Mouse (Mus musculus) forebrain, embryonic 10.5 days (tissue): ENCODE data around the gene 4930451I11Rik. TPM values are rescaled to one million over a fixed set of nuclear protein-coding genes. Genes with fewer than 3 reads are reported as not detected.

Experiments
- DNase-seq: peaks from one replicate; pipeline ENCODE4 v3.0.0-alpha.2; 2017; ENCODE audit warnings: low spot score; ENCODE audit errors: extremely low spot score
- H3K27ac ChIP-seq: fragments of 300-500 bp; sonication (generic); 2 replicates; pipeline ENCODE4 v1.5.1; 2016; ENCODE audit warnings: mild to moderate bottlenecking
- H3K27me3 ChIP-seq: fragments of 300-500 bp; sonication (generic); 2 replicates; pipeline ENCODE4 v1.6.1; 2016; ENCODE audit warnings: mild to moderate bottlenecking; ENCODE audit not compliant: poor library complexity, severe bottlenecking
- H3K36me3 ChIP-seq: fragments of 300-500 bp; sonication (generic); replicated peaks from 2 replicates; pipeline ENCODE4 v1.6.1; 2016; ENCODE audit warnings: mild to moderate bottlenecking, moderate library complexity
- H3K4me1 ChIP-seq: fragments of 300-500 bp; sonication (generic); 2 replicates; pipeline ENCODE4 v1.6.1; 2016
- H3K4me3 ChIP-seq: fragments of 300-500 bp; sonication (generic); 2 replicates; pipeline ENCODE4 v1.5.1; 2016; ENCODE audit warnings: mild to moderate bottlenecking, moderate library complexity
- H3K9me3 ChIP-seq: fragments of 300-500 bp; sonication (generic); 2 replicates; pipeline ENCODE4 v1.6.1; 2016; ENCODE audit warnings: mild to moderate bottlenecking, moderate library complexity
- WGBS: fragments of 180-500 bp; shearing (Covaris S2); methylation state at CpG from one replicate; pipeline ENCODE4 v1.1.7; 2016; 5-methylcytosine and 5-hydroxymethylcytosine counted together
- polyA plus RNA-seq: library from polyadenylated mRNA; unstranded; fragments of >200 nt; fragmentation: Nextera tagmentation; extraction: Ambion mirVana; gene quantifications from 2 replicates; pipeline ENCODE4 v1.2.1, GENCODE M21; 2016

Gene 4930451I11Rik
- polyA plus RNA-seq, 1 experiment from 2014 or later: not detected

GRCm38 (mm10) chr7:126803751-126804150 lies 27.7 kb downstream of the 4930451I11Rik start:
- peaks cover 38% of the 10 kb centered on the region for H3K4me1 ChIP-seq
- no peak for DNase-seq
- H3K27me3 ChIP-seq: no peaks in the 10 kb centered on the region
- H3K9me3 ChIP-seq: no peaks in the 10 kb centered on the region
- H3K27ac ChIP-seq: no peak overlapping the region
- no peak overlapping the region for H3K4me3 ChIP-seq
- peaks cover 70% of the 10 kb centered on the region for H3K36me3 ChIP-seq

DNA sequence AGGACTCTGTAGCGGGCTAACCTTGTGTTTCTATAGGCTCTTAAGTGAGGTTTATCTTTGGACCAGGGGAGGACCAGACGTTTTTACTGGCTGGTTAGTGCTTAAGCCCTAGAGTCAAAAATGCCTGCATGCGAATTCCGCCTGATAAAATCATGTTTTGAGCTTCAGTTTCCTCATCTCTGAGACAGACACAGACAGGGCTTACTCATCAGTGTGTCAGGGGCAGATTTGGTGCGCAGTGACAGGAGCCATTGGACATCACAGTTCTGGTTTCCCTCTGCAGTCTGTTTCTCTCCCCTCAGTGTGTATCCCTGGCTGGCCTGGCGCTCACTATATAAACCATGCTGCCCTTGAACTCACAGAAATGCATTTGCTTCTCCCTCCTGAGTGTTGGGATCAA lies 28.3 kb downstream of the 4930451I11Rik start:
- Histone ChIP-seq H3K4me1 (peaks cover 35% of the 10 kb centered on the region), H3K27ac (no peak overlapping the region), H3K9me3 (no peaks in the 10 kb centered on the region), H3K27me3 (no peaks in the 10 kb centered on the region), H3K36me3 (peaks cover 70% of the 10 kb centered on the region), H3K4me3 (no peak overlapping the region)
- no peak for DNase-seq
- 86% methylated on average over 6 of the region's 6 CpGs for WGBS

- H3K4me3 ChIP-seq: no peak overlapping the region
- H3K4me1 ChIP-seq: peaks cover 35% of the 10 kb centered on the region
- H3K9me3 ChIP-seq: no peaks in the 10 kb centered on the region
- no peak overlapping the region for H3K27ac ChIP-seq
- H3K36me3 ChIP-seq: peaks cover 70% of the 10 kb centered on the region
- H3K27me3 ChIP-seq: no peaks in the 10 kb centered on the region
- 88% methylated on average over 11 of the region's 11 CpGs for WGBS
- DNase-seq: no peak
Measured at GRCm38 (mm10) chr7:126802134-126802889, 29.1 kb downstream of the 4930451I11Rik start.

GRCm38 (mm10) chr7:126801057-126801422 lies 30.4 kb downstream of the 4930451I11Rik start:
- no peak for DNase-seq
- peaks cover 70% of the 10 kb centered on the region for H3K36me3 ChIP-seq
- H3K4me3 ChIP-seq: peak overlapping the region; percentile 13; the same call in 1 of the 2 replicates
- H3K27ac ChIP-seq: peak overlapping the region; percentile 98
- 96% methylated on average over 16 of the region's 16 CpGs for WGBS
- no peaks in the 10 kb centered on the region for H3K9me3 ChIP-seq
- H3K27me3 ChIP-seq: no peaks in the 10 kb centered on the region
- H3K4me1 ChIP-seq: peaks cover 42% of the 10 kb centered on the region

GRCm38 (mm10) chr7:126800269-126801056 lies 31.0 kb downstream of the 4930451I11Rik start:
- Histone ChIP-seq H3K4me1 (peaks cover 48% of the 10 kb centered on the region), H3K36me3 (peaks cover 70% of the 10 kb centered on the region), H3K9me3 (no peaks in the 10 kb centered on the region), H3K27ac (peak overlapping the region; percentile 98), H3K4me3 (peak overlapping the region; percentile 91), H3K27me3 (no peaks in the 10 kb centered on the region)
- no peak for DNase-seq
- WGBS: 45% methylated on average over 5 of the region's 5 CpGs

DNA sequence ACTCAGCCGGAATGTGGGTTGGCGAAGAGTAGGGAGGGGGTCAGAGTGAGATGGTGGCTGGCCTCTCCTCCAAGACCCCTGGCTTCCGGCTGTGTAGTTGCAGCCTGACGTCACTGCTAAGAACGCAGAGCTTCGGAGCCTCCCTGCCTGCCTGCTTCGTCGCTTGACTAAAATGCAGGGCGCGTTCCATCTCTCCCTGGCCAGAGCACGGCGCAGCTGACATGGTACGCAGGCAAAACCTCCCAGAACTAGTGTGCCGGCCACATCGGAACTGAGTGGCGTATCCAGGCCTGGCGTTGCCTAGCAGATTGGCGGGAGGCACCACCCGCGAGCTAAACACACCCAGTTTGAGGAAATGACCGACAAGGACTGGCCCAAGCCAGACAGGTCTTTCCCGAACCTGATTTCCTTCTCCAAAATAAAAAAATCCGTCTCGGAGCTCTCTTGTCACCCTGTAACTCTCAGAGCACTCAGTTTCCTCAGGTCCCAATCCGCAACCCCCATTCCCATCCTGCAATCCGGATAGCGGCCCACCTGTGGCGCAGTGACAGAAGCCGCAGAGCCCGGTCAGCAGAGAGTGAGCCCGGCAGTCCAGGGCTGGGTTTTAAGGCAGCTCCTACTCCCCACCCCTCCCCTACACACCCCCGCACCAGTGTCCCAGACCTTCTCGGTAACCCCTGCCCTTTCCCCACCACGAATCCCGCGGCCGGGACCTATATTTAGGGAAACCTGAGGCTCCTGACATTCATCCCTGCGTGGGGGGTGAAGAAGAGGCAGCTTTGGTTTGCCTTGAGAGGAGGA lies 31.8 kb downstream of the 4930451I11Rik start:
- Histone ChIP-seq H3K4me1 (peaks cover 52% of the 10 kb centered on the region), H3K36me3 (peaks cover 70% of the 10 kb centered on the region), H3K4me3 (peak overlapping the region; percentile 91), H3K27ac (peak overlapping the region; percentile 98), H3K9me3 (no peaks in the 10 kb centered on the region), H3K27me3 (no peaks in the 10 kb centered on the region)
- no peak for DNase-seq
- under 1% methylated on average over 38 of the region's 38 CpGs for WGBS

DNA sequence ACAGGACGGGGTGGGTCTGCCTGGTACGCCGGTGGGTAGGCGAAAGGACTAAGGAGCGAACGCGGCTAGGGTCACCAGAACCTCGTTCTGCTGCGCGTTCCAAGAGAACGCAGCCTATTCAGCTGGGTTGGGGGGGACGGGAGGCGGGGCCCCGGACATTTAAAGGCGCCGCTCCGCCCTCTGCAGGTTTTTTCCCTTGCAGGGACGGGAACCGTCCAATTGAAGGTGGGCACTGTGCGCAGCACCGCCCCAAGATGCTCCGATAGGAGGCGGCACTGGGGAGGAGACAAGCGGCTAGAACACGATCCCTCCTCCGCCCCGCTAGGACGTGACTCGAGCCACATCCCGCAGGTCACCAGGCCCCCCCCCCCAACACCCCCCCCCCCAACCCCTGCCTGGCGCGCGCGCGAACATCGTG lies 32.4 kb downstream of the 4930451I11Rik start:
- H3K27me3 ChIP-seq: no peaks in the 10 kb centered on the region
- WGBS: under 1% methylated on average over 36 of the region's 36 CpGs
- no peaks in the 10 kb centered on the region for H3K9me3 ChIP-seq
- H3K36me3 ChIP-seq: peaks cover 70% of the 10 kb centered on the region
- peak; percentile 97 for DNase-seq
- peak overlapping the region; percentile 91 for H3K4me3 ChIP-seq
- peaks cover 52% of the 10 kb centered on the region for H3K4me1 ChIP-seq
- H3K27ac ChIP-seq: peak overlapping the region; percentile 98

DNA sequence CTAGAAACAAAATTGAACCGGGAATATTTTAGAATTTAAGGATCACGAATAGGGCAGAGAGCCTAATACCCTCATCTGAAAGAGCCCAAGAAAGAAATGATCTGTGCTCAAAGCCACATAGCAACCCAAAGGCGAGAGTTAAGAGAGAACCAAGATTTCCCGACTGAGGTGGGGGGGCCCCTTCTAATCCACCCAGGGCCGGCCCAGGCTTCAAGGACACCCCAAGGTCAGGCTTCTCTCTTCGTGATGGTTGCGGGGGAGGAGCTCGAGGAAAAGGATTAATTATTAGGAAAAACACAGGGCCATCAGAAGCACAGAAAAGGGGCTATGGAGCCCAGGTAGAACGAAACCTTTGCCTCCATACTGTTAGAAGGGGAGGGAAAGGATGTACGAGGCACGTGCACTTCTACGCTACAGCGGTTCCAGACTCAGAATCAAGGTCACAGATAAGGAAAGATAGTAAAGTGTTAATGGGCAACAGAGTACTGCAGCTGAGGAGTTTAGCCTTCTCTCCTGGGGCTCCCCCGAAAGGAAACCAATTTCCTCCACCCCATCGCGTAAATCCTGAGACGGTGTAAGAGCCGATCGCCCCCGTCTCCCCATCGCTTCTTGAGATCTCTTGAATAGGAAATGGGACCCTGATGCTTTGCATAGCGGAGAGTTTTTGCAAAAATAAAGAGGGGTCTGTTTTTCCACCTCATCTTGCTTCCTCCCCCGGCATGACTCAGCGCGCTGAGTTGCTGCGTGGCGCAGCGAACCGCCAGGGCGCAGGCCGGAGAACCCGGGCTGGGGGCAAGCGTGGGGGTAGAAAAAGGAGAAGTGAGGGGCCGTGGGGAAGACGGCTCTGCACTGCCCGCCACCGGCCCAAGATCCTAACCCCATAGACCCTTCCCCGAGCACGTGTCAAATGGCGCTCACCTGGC lies 33.1 kb downstream of the 4930451I11Rik start:
- Histone ChIP-seq H3K36me3 (peaks cover 69% of the 10 kb centered on the region), H3K4me3 (peak overlapping the region; percentile 91), H3K9me3 (no peaks in the 10 kb centered on the region), H3K27ac (peak overlapping the region; percentile 98), H3K4me1 (peaks cover 57% of the 10 kb centered on the region), H3K27me3 (no peaks in the 10 kb centered on the region)
- no peak for DNase-seq
- WGBS: 1% methylated on average over 40 of the region's 40 CpGs

GRCm38 (mm10) chr7:126797411-126798126 lies 33.9 kb downstream of the 4930451I11Rik start, which contains the start of gene Fam57b:
Gene Fam57b (plus strand): TSS chr7:126797668.
- 45% methylated on average over 21 of the region's 21 CpGs for WGBS
- Histone ChIP-seq H3K27me3 (no peaks in the 10 kb centered on the region), H3K27ac (peak within 1 kb of the TSS; percentile 98), H3K36me3 (peaks cover 61% of the 10 kb centered on the region), H3K4me3 (peak within 1 kb of the TSS; percentile 91), H3K9me3 (no peaks in the 10 kb centered on the region), H3K4me1 (peaks cover 65% of the 10 kb centered on the region)
- no peak for DNase-seq

GRCm38 (mm10) chr7:126796350-126796932 lies 35.0 kb downstream of the 4930451I11Rik start:
- DNase-seq: no peak
- Histone ChIP-seq H3K4me1 (peaks cover 65% of the 10 kb centered on the region), H3K27ac (no peak overlapping the region), H3K9me3 (no peaks in the 10 kb centered on the region), H3K36me3 (peaks cover 54% of the 10 kb centered on the region), H3K4me3 (peak overlapping the region; percentile 91), H3K27me3 (no peaks in the 10 kb centered on the region)
- WGBS: 87% methylated on average over 8 of the region's 8 CpGs
